Mouse (Mus musculus): ENCODE measurements around the gene Gpr35. TPM values are rescaled to one million over a fixed set of nuclear protein-coding genes. Genes with fewer than 3 reads are reported as not detected.

Gpr35 gene
- 1.2 and 2.1 TPM in 2 replicates for polyA plus RNA-seq (2015; fragmentation: Nextera tagmentation; extraction: Ambion mirVana)

DNA sequence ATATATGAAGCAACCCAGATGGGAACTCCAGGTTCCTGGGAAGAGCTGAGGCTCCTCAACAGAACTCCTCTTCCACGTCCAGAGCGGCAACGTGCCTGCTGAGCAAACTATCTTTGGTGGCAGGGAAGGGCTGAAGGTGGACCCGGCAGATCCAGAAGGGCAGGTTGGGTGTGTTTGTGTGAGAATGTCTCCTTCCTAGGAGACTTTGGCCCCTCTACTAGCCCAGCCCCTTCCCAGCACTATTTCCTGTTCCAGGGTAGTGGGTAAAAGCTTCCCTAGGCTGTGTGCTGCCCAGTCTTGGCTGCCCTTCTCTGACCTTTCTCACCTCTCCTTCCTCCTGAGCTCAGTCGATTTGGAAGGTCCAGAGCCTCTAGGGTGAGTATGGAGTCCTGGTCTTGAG is at the start of gene Gpr35:
TSS of gene Gpr35 (plus strand) at position 259 of the 400 bp plus-strand sequence.
- ATAC-seq (ENCODE audit: insufficient number of reproducible peaks, low FRiP score, low TSS enrichment, low read depth) = no peak
- WGBS = 68% methylated on average over 5 of the region's 5 CpGs
- no peak within 1 kb of the TSS for H3K4me2 ChIP-seq (replicated peaks)
- no peaks in the 10 kb centered on the region for H3K9me3 ChIP-seq (replicated peaks)
- H3K9ac ChIP-seq = no peak within 1 kb of the TSS
- H3K4me1 ChIP-seq = no peaks in the 10 kb centered on the region
- H3K36me3 ChIP-seq = peaks cover 29% of the 10 kb centered on the region
- no peaks in the 10 kb centered on the region for H3K27me3 ChIP-seq
- no peak within 1 kb of the TSS for H3K27ac ChIP-seq (replicated peaks)
- no peak within 1 kb of the TSS for H3K4me3 ChIP-seq (replicated peaks)

DNA sequence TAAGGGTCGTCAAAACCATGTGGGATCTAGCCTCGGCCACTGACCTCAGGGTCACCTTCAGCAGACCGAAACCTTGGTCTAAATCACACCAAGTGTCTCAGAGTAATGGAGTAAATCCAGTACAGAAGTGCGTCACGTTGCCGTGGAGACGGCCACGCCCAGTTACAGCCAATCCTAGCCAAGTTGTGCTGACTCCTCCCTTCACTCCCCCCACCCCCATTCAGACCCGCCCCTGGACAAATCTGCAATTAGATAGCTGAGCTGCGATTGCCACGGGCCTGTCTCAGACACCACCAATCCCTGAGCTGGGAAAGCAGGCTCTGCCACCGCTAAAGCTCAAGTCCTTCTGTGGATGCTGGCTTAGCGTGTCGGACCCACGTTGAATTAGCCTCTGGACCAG is 47.9 kb upstream of the Gpr35 start, which contains the start of gene Ankmy1:
TSS of gene Ankmy1 (minus strand) at position 121 of the 400 bp plus-strand sequence.
- H3K27ac ChIP-seq (replicated peaks) = no peak within 1 kb of the TSS
- WGBS = under 1% methylated on average over 15 of the region's 15 CpGs
- peaks cover 16% of the 10 kb centered on the region for H3K4me1 ChIP-seq
- H3K9ac ChIP-seq = no peak within 1 kb of the TSS
- H3K4me2 ChIP-seq (replicated peaks) = peak within 1 kb of the TSS; percentile 44
- H3K4me3 ChIP-seq (replicated peaks) = peak within 1 kb of the TSS; percentile 25
- H3K9me3 ChIP-seq (replicated peaks) = no peaks in the 10 kb centered on the region
- ATAC-seq (ENCODE audit: insufficient number of reproducible peaks, low FRiP score, low TSS enrichment, low read depth) = peak; percentile 48; the same call in 1 of the 2 replicates
- no peaks in the 10 kb centered on the region for H3K36me3 ChIP-seq
- H3K27me3 ChIP-seq = peaks cover 8% of the 10 kb centered on the region; the same call in 1 of the 2 replicates

DNA sequence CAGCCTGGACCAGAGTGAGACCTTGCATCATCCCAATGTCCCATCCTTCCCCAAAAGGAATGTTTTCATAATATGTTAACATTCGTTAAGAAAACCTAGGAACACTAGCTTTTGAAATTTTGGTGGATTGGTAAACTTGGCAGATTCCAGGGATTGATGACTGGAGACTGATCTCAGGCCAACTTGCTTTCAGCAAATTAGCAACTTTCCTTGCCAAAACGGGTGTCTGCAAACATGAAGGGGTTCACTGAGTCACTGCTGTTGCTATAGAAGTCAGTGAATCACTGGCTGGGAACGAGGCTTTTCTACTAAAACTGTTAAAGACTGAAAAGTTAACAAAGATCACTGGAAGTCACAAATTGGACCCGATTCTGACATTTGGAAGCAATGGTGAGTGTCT is 47.0 kb upstream of the Gpr35 start:
- 62% methylated on average over 4 of the region's 4 CpGs for WGBS
- Histone ChIP-seq H3K36me3 (no peaks in the 10 kb centered on the region), H3K9ac (no peak overlapping the region), H3K4me3 (replicated peaks) (no peak overlapping the region), H3K9me3 (replicated peaks) (no peaks in the 10 kb centered on the region), H3K4me1 (peaks cover 20% of the 10 kb centered on the region), H3K27me3 (peaks cover 8% of the 10 kb centered on the region; the same call in 1 of the 2 replicates), H3K4me2 (replicated peaks) (no peak overlapping the region), H3K27ac (replicated peaks) (no peak overlapping the region)
- ATAC-seq (ENCODE audit: insufficient number of reproducible peaks, low FRiP score, low TSS enrichment, low read depth) = no peak

DNA sequence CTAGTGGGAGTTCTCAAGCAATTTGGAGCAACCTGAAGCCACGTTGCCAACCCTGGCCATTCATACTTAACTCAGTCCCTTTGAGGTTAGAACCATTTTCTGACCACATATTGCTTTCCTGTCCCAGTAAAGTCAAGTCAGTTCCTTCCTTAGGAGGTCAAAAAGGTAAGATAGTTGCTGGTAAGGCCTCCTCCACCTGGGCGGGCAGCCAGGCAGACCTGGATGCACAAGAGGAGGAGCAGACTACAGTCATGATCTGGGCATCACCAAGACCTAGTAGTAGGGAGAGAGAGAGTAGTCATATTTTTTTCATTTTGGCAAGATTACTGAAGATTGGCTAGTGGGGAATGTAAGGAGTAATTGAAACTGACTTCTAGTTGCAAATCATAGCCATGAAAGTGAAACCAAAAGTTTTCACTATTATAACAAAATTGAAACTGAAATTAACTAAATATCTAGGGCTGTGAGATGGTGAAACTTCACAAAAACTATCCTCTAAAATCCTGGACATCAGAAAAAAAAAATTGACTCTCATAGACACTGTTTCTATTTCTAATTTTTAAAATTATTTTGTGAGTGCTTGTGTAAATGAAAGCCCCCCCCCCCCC is 44.9 kb upstream of the Gpr35 start:
- no peak for ATAC-seq (ENCODE audit: insufficient number of reproducible peaks, low FRiP score, low TSS enrichment, low read depth)
- no peak overlapping the region for H3K4me2 ChIP-seq (replicated peaks)

DNA sequence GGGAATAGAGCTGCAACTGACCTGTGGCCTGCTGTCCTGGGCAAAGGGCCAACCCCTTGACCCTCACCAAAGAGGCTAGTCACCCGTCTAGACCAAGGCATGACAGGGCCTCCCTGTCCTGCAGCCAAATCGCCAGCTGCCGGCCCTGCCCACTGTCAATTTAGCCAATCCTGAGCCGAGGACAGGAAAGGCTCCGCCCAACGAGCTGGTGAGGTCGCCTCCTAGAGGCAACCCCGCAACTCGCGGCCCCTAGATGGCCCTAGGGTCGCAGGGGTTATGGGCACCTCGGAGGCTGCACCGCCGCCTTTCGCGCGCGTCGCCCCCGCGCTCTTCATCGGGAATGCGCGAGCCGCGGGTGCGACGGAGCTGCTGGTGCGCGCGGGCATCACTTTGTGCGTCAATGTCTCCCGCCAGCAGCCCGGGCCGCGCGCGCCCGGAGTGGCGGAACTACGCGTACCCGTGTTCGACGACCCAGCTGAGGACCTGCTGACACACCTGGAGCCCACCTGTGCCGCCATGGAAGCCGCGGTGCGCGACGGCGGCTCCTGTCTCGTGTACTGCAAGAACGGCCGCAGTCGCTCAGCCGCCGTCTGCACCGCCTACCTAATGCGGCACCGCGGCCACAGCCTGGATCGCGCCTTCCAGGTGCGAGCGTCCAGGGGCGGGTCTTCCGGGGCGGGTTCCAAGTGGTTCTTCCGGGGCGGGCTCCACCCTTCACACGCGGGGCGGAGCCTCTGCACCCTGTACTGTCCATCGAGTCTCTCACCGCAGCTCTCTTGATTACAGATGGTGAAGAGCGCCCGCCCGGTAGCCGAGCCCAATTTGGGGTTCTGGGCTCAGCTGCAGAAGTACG is 43.7 kb upstream of the Gpr35 start, which contains the start of gene Dusp28:
TSS of gene Dusp28 (plus strand) at position 203 of the 853 bp plus-strand sequence.
- peak within 1 kb of the TSS; percentile 70 for H3K4me2 ChIP-seq (replicated peaks)
- no peaks in the 10 kb centered on the region for H3K9me3 ChIP-seq (replicated peaks)
- H3K27me3 ChIP-seq = no peaks in the 10 kb centered on the region
- peaks cover 39% of the 10 kb centered on the region for H3K4me1 ChIP-seq
- WGBS = under 1% methylated on average over 81 of the region's 81 CpGs
- ATAC-seq (ENCODE audit: insufficient number of reproducible peaks, low FRiP score, low TSS enrichment, low read depth) = peak; percentile 89
- H3K36me3 ChIP-seq = no peaks in the 10 kb centered on the region
- peak within 1 kb of the TSS; percentile 53 for H3K9ac ChIP-seq
- peak within 1 kb of the TSS; percentile 91 for H3K27ac ChIP-seq (replicated peaks)
- peak within 1 kb of the TSS; percentile 82 for H3K4me3 ChIP-seq (replicated peaks)

More for the DNA sequence above, 44.9 kb upstream of the Gpr35 start:
- Histone ChIP-seq H3K9ac (no peak overlapping the region), H3K27me3 (peaks cover 7% of the 10 kb centered on the region; the same call in 1 of the 2 replicates), H3K27ac (replicated peaks) (no peak overlapping the region), H3K9me3 (replicated peaks) (no peaks in the 10 kb centered on the region), H3K4me3 (replicated peaks) (no peak overlapping the region), H3K36me3 (no peaks in the 10 kb centered on the region), H3K4me1 (peaks cover 30% of the 10 kb centered on the region)
- 90% methylated on average over 2 of the region's 2 CpGs for WGBS

DNA sequence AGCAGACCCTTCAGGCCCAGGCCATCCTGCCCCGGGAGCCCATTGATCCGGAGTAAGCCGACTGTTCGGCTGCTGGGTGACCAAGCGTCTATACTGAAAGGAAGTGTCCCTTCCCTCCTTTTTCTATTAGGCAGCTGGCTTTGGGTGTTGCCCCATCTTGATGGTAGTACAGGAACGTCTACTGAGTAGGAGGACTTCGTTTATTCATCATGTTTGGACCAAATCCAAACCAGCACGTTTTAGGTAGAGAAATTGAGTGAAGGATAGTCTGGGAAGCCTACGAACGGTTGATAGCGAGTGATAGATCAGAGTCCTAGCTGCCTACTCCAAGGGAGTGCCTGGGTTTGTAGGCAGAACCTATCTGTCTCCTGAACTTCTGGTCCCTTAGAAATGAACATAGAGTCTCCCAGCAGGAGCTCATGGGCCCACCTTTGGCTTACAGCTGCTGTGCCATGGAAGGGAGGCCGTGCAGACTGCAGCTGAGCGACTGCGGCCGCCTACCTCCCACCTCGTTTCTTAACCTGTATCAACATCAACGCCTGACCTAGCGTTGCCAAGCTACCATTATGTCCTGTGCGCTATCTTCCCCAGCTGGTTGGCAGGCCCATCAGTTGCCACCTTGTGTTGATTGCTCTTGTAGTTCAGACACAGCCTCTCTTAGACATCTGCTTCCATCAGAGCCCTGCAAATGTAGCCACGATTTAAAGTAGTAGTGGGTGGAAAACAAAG is 42.9 kb upstream of the Gpr35 start:
- H3K4me1 ChIP-seq = peaks cover 45% of the 10 kb centered on the region
- peak overlapping the region; percentile 53; the same call in 1 of the 2 replicates for H3K9ac ChIP-seq
- H3K9me3 ChIP-seq (replicated peaks) = no peaks in the 10 kb centered on the region
- no peaks in the 10 kb centered on the region for H3K27me3 ChIP-seq
- peak overlapping the region; percentile 70 for H3K4me2 ChIP-seq (replicated peaks)
- peak overlapping the region; percentile 82 for H3K4me3 ChIP-seq (replicated peaks)
- H3K27ac ChIP-seq (replicated peaks) = peak overlapping the region; percentile 91
- WGBS = 46% methylated on average over 20 of the region's 20 CpGs
- no peaks in the 10 kb centered on the region for H3K36me3 ChIP-seq
- ATAC-seq (ENCODE audit: insufficient number of reproducible peaks, low FRiP score, low TSS enrichment, low read depth) = no peak

DNA sequence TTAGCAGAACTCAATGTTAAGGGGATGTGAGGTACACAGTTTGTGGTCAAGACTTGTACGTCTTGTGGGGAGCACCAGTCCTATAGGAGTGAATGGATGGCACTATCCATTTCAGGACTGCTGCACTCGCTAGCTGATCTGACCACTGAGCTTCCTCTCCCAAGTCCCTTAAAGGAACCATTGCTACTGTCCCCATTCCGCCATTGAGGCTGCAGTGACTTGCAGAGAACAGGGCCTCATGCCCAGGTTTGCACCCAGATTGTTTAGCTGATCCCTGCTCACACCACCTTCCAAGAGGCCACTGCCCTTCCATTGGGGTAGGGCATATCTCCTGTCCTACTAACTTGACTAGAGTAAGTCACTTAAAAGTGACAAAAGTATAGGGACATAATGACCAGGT is 42.0 kb upstream of the Gpr35 start:
- WGBS = 95% methylated on average over 3 of the region's 3 CpGs
- no peaks in the 10 kb centered on the region for H3K27me3 ChIP-seq
- no peaks in the 10 kb centered on the region for H3K36me3 ChIP-seq
- no peak for ATAC-seq (ENCODE audit: insufficient number of reproducible peaks, low FRiP score, low TSS enrichment, low read depth)
- no peaks in the 10 kb centered on the region for H3K9me3 ChIP-seq (replicated peaks)
- peaks cover 42% of the 10 kb centered on the region for H3K4me1 ChIP-seq
- no peak overlapping the region for H3K4me2 ChIP-seq (replicated peaks)
- no peak overlapping the region for H3K27ac ChIP-seq (replicated peaks)
- H3K4me3 ChIP-seq (replicated peaks) = no peak overlapping the region
- no peak overlapping the region for H3K9ac ChIP-seq

DNA sequence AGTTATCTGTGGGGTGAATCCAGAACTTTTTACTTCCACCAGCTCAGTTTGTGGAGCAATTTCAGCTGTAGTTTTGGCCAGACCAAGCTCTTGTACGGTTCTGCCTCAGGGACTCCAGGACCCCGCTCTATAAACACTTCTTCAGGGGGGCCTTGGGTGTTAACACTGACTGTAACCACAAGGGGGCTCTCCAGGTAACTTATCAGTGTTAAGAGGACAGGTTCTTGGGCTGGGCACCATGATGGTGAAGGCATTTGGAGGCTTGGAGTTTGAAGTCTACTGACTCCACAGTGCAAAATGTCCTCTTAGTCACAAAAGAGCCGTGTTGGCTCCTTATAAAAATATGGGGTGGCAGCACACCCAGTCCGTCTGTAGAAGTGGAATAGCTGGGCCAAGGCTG is 41.6 kb upstream of the Gpr35 start:
- Histone ChIP-seq H3K4me1 (peaks cover 42% of the 10 kb centered on the region), H3K36me3 (peaks cover 4% of the 10 kb centered on the region), H3K27ac (replicated peaks) (no peak overlapping the region), H3K4me3 (replicated peaks) (no peak overlapping the region), H3K9me3 (replicated peaks) (no peaks in the 10 kb centered on the region), H3K4me2 (replicated peaks) (no peak overlapping the region), H3K9ac (no peak overlapping the region), H3K27me3 (no peaks in the 10 kb centered on the region)
- no peak for ATAC-seq (ENCODE audit: insufficient number of reproducible peaks, low FRiP score, low TSS enrichment, low read depth)
- WGBS = 75% methylated on average over 4 of the region's 4 CpGs

DNA sequence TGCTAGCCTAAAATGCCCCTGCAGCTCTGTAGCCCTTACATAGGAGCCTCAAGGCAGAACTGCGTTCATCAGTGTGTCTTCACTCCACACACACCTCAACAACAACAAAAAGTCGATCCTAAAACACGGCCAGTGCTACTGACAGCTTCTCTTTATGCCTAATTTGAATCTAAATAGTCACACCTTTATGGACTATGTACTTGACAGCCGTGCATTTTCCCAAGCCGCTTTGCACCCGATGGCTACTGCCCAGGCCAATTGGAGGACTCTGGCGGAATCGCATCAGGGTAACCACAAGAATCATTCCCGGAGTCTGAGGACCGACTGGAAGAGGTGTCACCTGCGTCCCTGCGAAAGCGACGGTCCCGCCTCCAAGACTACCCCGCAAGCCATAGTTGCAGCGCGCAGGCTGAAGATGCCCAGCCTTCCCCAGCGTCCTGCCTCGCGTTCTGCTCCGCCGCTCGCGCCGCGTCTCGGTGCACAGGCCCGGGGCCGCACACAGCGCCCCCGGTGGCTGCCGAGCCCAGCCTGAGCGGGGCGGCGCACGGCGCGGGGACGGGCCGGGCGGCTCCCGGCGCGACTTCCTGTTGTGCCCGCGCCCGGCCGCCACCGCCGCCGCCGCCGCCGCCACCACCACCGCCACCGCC is 40.3 kb upstream of the Gpr35 start, which contains the start of gene Rnpepl1:
TSS of gene Rnpepl1 (plus strand) at position 545 of the 647 bp plus-strand sequence.
- peaks cover 15% of the 10 kb centered on the region for H3K36me3 ChIP-seq
- H3K27ac ChIP-seq (replicated peaks) = peak within 1 kb of the TSS; percentile 90
- H3K27me3 ChIP-seq = no peaks in the 10 kb centered on the region
- under 1% methylated on average over 53 of the region's 57 CpGs for WGBS
- peak within 1 kb of the TSS; percentile 81 for H3K4me3 ChIP-seq (replicated peaks)
- H3K4me2 ChIP-seq (replicated peaks) = peak within 1 kb of the TSS; percentile 93
- peak; percentile 71 for ATAC-seq (ENCODE audit: insufficient number of reproducible peaks, low FRiP score, low TSS enrichment, low read depth)
- no peaks in the 10 kb centered on the region for H3K9me3 ChIP-seq (replicated peaks)
- H3K4me1 ChIP-seq = peaks cover 42% of the 10 kb centered on the region
- peak within 1 kb of the TSS; percentile 85 for H3K9ac ChIP-seq

DNA sequence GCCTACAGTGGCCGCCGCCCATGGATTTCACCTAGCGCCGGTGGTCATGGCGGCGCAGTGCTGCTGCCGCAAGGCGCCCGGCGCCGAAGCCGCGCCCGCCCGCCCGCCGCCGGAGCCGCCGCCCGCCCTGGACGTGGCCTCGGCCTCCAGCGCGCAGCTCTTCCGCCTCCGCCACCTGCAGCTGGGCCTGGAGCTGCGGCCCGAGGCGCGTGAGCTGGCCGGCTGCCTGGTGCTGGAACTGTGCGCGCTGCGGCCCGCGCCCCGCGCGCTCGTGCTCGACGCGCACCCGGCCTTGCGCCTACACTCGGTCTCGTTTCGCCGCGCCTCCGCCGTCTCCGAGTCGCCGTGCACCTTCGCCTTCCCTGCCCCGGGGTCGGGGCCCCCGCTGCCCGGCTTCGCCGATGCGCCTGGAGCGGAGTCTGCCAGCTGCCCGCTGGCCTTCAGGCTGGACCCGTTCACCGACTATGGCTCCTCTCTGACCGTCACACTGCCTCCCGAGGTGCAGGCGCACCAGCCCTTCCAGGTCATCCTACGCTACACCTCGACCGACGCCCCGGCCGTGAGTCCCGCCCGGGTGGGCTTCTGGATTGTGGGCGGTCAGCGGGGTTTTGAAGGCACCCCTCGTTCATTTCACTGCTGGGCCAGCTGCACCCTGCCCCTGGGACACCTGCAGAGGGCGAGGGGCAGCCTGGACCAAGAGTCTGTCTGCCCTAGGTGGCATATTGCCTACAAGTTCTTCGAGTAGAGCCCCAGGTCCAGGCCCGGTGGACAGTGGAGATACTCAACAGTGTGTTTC is 39.5 kb upstream of the Gpr35 start:
- Histone ChIP-seq H3K27me3 (no peaks in the 10 kb centered on the region), H3K9ac (peak overlapping the region; percentile 85), H3K4me2 (replicated peaks) (peak overlapping the region; percentile 93), H3K4me1 (peaks cover 42% of the 10 kb centered on the region), H3K4me3 (replicated peaks) (peak overlapping the region; percentile 81), H3K36me3 (peaks cover 23% of the 10 kb centered on the region), H3K27ac (replicated peaks) (peak overlapping the region; percentile 90), H3K9me3 (replicated peaks) (no peaks in the 10 kb centered on the region)
- under 1% methylated on average over 76 of the region's 85 CpGs for WGBS
- ATAC-seq (ENCODE audit: insufficient number of reproducible peaks, low FRiP score, low TSS enrichment, low read depth) = peak; percentile 36
